Mouse (Mus musculus) erythroblast, embryonic 14.5 days (primary cell): ENCODE data around the gene Shank2. TPM values are rescaled to one million over a fixed set of nuclear protein-coding genes. Genes with fewer than 3 reads are reported as not detected.

Experiments
- H3K27me3 ChIP-seq: 2 replicates; pipeline ENCODE4 v1.6.1; 2012; ENCODE audit warnings: inconsistent platforms; ENCODE audit not compliant: control insufficient read depth
- H3K36me3 ChIP-seq: 2 replicates; pipeline ENCODE4 v1.6.1; 2012; ENCODE audit warnings: mild to moderate bottlenecking, inconsistent platforms; ENCODE audit not compliant: control insufficient read depth
- H3K4me1 ChIP-seq: 2 replicates; pipeline ENCODE4 v1.6.1; 2012; ENCODE audit warnings: inconsistent platforms; ENCODE audit not compliant: control insufficient read depth
- H3K4me3 ChIP-seq: replicated peaks from 2 replicates; pipeline ENCODE3; 2012; ENCODE audit warnings: moderate library complexity, mild to moderate bottlenecking, inconsistent platforms
- H3K9me3 ChIP-seq: 2 replicates; pipeline ENCODE4 v1.6.1; 2012; ENCODE audit warnings: low read length, inconsistent platforms, mixed read lengths; ENCODE audit not compliant: control insufficient read depth
- GATA1 ChIP-seq: IDR thresholded peaks from 2 replicates; pipeline ENCODE4 v1.6.1; 2012; ENCODE audit warnings: low read length, inconsistent platforms, mixed read lengths
- TAL1 ChIP-seq: IDR thresholded peaks from 3 replicates; pipeline ENCODE4 v1.6.1; 2012; ENCODE audit warnings: low read length, inconsistent platforms, mixed read lengths
- polyA plus RNA-seq: library from polyadenylated mRNA; stranded (reverse); fragments of >175 nt; gene quantifications from 2 replicates; pipeline ENCODE4 v1.2.3, GENCODE M21; 2012

Gene Shank2
- polyA plus RNA-seq, 1 experiment, result not detected

GRCm38 (mm10) chr7:144023561-144023960 is 21.8 kb downstream of the Shank2 start:
- H3K4me3 ChIP-seq, result no peak overlapping the region
- no peaks in the 10 kb centered on the region for H3K27me3 ChIP-seq
- H3K4me1 ChIP-seq, result no peaks in the 10 kb centered on the region
- TF ChIP-seq TAL1 (no peak), GATA1 (no peak)
- peaks cover 3% of the 10 kb centered on the region for H3K9me3 ChIP-seq
- H3K36me3 ChIP-seq, result no peaks in the 10 kb centered on the region

- no peaks in the 10 kb centered on the region for H3K36me3 ChIP-seq
- H3K4me3 ChIP-seq, result no peak overlapping the region
- no peaks in the 10 kb centered on the region for H3K4me1 ChIP-seq
- H3K27me3 ChIP-seq, result no peaks in the 10 kb centered on the region
- TF ChIP-seq TAL1 (no peak), GATA1 (no peak)
- H3K9me3 ChIP-seq, result peaks cover 3% of the 10 kb centered on the region
Measured at GRCm38 (mm10) chr7:144026024-144026752, 24.5 kb downstream of the Shank2 start.

GRCm38 (mm10) chr7:144029246-144029645 is 27.5 kb downstream of the Shank2 start:
- peaks cover 3% of the 10 kb centered on the region for H3K9me3 ChIP-seq
- no peak for TF ChIP-seq GATA1
- no peak for TF ChIP-seq TAL1
- H3K4me3 ChIP-seq, result no peak overlapping the region
- no peaks in the 10 kb centered on the region for H3K27me3 ChIP-seq
- no peaks in the 10 kb centered on the region for H3K4me1 ChIP-seq
- H3K36me3 ChIP-seq, result no peaks in the 10 kb centered on the region; the same call in 1 of the 2 replicates

GRCm38 (mm10) chr7:144030796-144031195 is 29.1 kb downstream of the Shank2 start:
- no peak for TF ChIP-seq GATA1
- no peak for TF ChIP-seq TAL1
- peaks cover 3% of the 10 kb centered on the region for H3K9me3 ChIP-seq
- no peaks in the 10 kb centered on the region; the same call in 1 of the 2 replicates for H3K36me3 ChIP-seq
- no peaks in the 10 kb centered on the region for H3K4me1 ChIP-seq
- no peaks in the 10 kb centered on the region for H3K27me3 ChIP-seq
- no peak overlapping the region for H3K4me3 ChIP-seq

GRCm38 (mm10) chr7:144031611-144032010 is 29.9 kb downstream of the Shank2 start:
- no peaks in the 10 kb centered on the region for H3K27me3 ChIP-seq
- H3K9me3 ChIP-seq, result peaks cover under 1% of the 10 kb centered on the region; the same call in 1 of the 2 replicates
- no peak for TF ChIP-seq GATA1
- TF ChIP-seq TAL1, result no peak
- H3K4me1 ChIP-seq, result no peaks in the 10 kb centered on the region
- no peak overlapping the region for H3K4me3 ChIP-seq
- no peaks in the 10 kb centered on the region; the same call in 1 of the 2 replicates for H3K36me3 ChIP-seq

- no peak for TF ChIP-seq GATA1
- TF ChIP-seq TAL1, result no peak
- Histone ChIP-seq H3K4me3 (no peak overlapping the region), H3K36me3 (no peaks in the 10 kb centered on the region; the same call in 1 of the 2 replicates), H3K9me3 (no peaks in the 10 kb centered on the region), H3K4me1 (no peaks in the 10 kb centered on the region), H3K27me3 (no peaks in the 10 kb centered on the region)
Measured at GRCm38 (mm10) chr7:144037541-144037940, 35.8 kb downstream of the Shank2 start.

DNA sequence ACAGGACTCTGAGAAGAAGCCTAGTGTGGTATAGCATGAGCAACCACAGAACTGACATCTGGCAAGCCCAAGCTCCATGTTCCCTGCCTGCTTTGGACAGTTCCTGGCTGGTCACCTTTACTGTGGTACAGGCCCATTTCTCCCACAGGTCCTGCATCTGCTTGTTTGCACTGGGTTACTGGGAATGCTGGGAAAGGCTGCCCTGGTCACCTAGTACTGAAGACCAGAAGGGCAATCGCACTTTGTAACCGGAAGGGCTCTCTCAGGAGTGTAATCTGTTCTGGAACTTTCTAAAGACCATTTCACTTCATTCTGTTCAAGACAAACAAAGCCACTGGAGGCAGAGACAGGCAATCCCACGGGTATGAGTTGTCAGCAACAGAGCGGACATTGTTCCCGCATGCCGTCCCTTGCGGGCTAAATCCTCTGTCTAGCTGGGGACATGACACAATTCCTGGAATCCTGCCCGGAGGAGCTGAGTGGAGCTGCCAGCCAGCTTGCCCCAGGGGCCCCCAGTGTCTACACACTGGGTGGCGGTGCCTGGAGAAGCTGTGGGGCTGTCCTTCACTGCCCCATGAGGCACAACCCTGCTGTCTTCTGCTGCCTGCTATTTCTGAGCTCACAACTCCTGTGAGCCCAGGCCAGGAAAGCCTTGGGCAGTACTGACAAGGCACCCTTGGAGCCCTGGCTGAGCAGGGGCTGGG is 36.4 kb downstream of the Shank2 start:
- Histone ChIP-seq H3K4me3 (no peak overlapping the region), H3K27me3 (no peaks in the 10 kb centered on the region), H3K4me1 (no peaks in the 10 kb centered on the region), H3K9me3 (no peaks in the 10 kb centered on the region), H3K36me3 (no peaks in the 10 kb centered on the region; the same call in 1 of the 2 replicates)
- TF ChIP-seq GATA1, result no peak
- no peak for TF ChIP-seq TAL1

DNA sequence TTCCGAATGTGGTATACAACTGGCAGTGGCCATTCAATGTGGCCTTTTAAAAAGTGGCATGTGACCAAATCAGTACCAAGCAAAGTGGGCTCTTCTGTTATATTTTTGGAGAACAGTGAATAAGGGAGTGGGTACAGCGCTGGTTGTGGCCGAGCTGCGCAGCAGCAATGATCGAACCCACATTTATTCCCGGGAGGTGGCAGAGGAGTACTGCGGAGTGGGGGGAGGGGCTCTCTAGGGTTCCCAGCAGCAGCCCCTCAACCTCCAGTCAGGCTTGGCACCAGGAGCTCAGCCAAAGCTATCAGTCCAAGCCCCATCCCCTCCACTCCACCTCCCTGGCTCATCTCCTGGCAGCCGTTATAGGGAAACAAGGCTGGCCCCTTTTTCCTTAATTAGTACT is 37.0 kb downstream of the Shank2 start:
- H3K36me3 ChIP-seq, result no peaks in the 10 kb centered on the region; the same call in 1 of the 2 replicates
- H3K4me1 ChIP-seq, result no peaks in the 10 kb centered on the region
- no peaks in the 10 kb centered on the region for H3K27me3 ChIP-seq
- H3K4me3 ChIP-seq, result no peak overlapping the region
- no peak for TF ChIP-seq GATA1
- TF ChIP-seq TAL1, result no peak
- no peaks in the 10 kb centered on the region for H3K9me3 ChIP-seq

- TF ChIP-seq TAL1 (no peak), GATA1 (no peak)
- Histone ChIP-seq H3K27me3 (no peaks in the 10 kb centered on the region), H3K36me3 (no peaks in the 10 kb centered on the region; the same call in 1 of the 2 replicates), H3K4me1 (no peaks in the 10 kb centered on the region), H3K4me3 (no peak overlapping the region), H3K9me3 (no peaks in the 10 kb centered on the region)
Measured at GRCm38 (mm10) chr7:144040328-144040727, 38.6 kb downstream of the Shank2 start.
